Mouse (Mus musculus): Measurements from ENCODE around the gene Ttc7b.

DNA sequence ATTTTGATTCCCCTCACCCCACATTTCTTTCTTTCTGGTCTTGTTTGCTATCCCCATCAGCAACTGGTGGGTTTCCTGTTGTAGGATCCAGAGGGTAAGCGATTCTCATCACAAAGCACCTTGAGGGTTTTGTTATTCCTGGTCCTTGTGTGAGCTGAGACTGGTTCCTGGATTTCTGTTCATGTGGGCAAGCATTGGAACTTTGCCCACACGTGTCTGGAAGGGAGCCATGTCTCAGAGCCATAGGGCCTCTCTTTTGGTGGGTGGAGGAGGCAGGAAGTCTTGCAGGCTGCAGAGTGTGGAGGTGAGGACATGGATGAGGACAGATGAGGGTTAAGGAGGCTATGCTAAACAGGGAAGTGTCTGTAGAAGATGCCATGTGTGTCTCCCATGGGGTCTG, 260.5 kb downstream of the Ttc7b start:
- TF ChIP-seq CTCF (IDR thresholded peaks at IDR 0.05; ENCODE audit: borderline replicate concordance, extremely low read depth, insufficient read depth, insufficient read length) (no peak), POLR2A (IDR thresholded peaks at IDR 0.05; ENCODE audit: borderline replicate concordance, extremely low read depth, insufficient read depth, insufficient read length, poor library complexity, severe bottlenecking) (no peak)

Measured in brain, embryonic 14.5 days (tissue).